Mouse (Mus musculus): ENCODE data around the gene Btbd7. TPM values are rescaled to one million over a fixed set of nuclear protein-coding genes. Genes with fewer than 3 reads are reported as not detected.

Gene Btbd7
- polyA plus RNA-seq, 1 experiment from 2014 or later, result 15.9 TPM

GRCm38 (mm10) chr12:102832746-102833300 is 45.4 kb downstream of the Btbd7 start:
- H3K27ac ChIP-seq, result no peak overlapping the region
- no peaks in the 10 kb centered on the region for H3K9me3 ChIP-seq
- H3K4me1 ChIP-seq (replicated peaks), result no peaks in the 10 kb centered on the region
- WGBS, result 77% methylated on average over 1 of the region's 1 CpGs
- no peaks in the 10 kb centered on the region for H3K27me3 ChIP-seq (ENCODE audit: insufficient read depth, poor library complexity, severe bottlenecking)
- no peak overlapping the region for H3K4me3 ChIP-seq
- peaks cover 24% of the 10 kb centered on the region for H3K36me3 ChIP-seq
- DNase-seq (ENCODE audit: low spot score), result no peak

- H3K27ac ChIP-seq, result no peak overlapping the region
- no peak overlapping the region for H3K4me3 ChIP-seq
- H3K27me3 ChIP-seq (ENCODE audit: insufficient read depth, poor library complexity, severe bottlenecking), result no peaks in the 10 kb centered on the region
- H3K9me3 ChIP-seq, result no peaks in the 10 kb centered on the region
- no peak for DNase-seq (ENCODE audit: low spot score)
- H3K4me1 ChIP-seq (replicated peaks), result no peaks in the 10 kb centered on the region
- 94% methylated on average over 1 of the region's 1 CpGs for WGBS
- H3K36me3 ChIP-seq, result peaks cover 19% of the 10 kb centered on the region
Measured at GRCm38 (mm10) chr12:102831888-102832287, 46.4 kb downstream of the Btbd7 start.

GRCm38 (mm10) chr12:102827119-102827518 is 51.2 kb downstream of the Btbd7 start:
- Histone ChIP-seq H3K27ac (no peak overlapping the region), H3K36me3 (peaks cover 15% of the 10 kb centered on the region), H3K4me1 (replicated peaks) (no peaks in the 10 kb centered on the region), H3K4me3 (no peak overlapping the region), H3K27me3 (ENCODE audit: insufficient read depth, poor library complexity, severe bottlenecking) (no peaks in the 10 kb centered on the region), H3K9me3 (no peaks in the 10 kb centered on the region)
- WGBS, result 91% methylated on average over 1 of the region's 1 CpGs
- DNase-seq (ENCODE audit: low spot score), result no peak

- H3K27me3 ChIP-seq (ENCODE audit: insufficient read depth, poor library complexity, severe bottlenecking), result no peaks in the 10 kb centered on the region
- DNase-seq (ENCODE audit: low spot score), result no peak
- H3K36me3 ChIP-seq, result peaks cover 15% of the 10 kb centered on the region
- H3K4me3 ChIP-seq, result no peak overlapping the region
- H3K27ac ChIP-seq, result no peak overlapping the region
- no peaks in the 10 kb centered on the region for H3K4me1 ChIP-seq (replicated peaks)
- 98% methylated on average over 1 of the region's 1 CpGs for WGBS
- no peaks in the 10 kb centered on the region for H3K9me3 ChIP-seq
Measured at GRCm38 (mm10) chr12:102826399-102826798, 51.9 kb downstream of the Btbd7 start.

GRCm38 (mm10) chr12:102814858-102815257 is 63.4 kb downstream of the Btbd7 start:
- no peaks in the 10 kb centered on the region for H3K27me3 ChIP-seq (ENCODE audit: insufficient read depth, poor library complexity, severe bottlenecking)
- no peak for DNase-seq (ENCODE audit: low spot score)
- H3K4me1 ChIP-seq (replicated peaks), result peaks cover 6% of the 10 kb centered on the region; the same call in 1 of the 2 replicates
- H3K27ac ChIP-seq, result no peak overlapping the region
- no peak overlapping the region for H3K4me3 ChIP-seq
- no peaks in the 10 kb centered on the region for H3K9me3 ChIP-seq
- WGBS, result 88% methylated on average over 1 of the region's 1 CpGs
- H3K36me3 ChIP-seq, result peaks cover 41% of the 10 kb centered on the region

- no peak for DNase-seq (ENCODE audit: low spot score)
- no peaks in the 10 kb centered on the region for H3K9me3 ChIP-seq
- no peak overlapping the region for H3K27ac ChIP-seq
- no peaks in the 10 kb centered on the region for H3K4me1 ChIP-seq (replicated peaks)
- no peaks in the 10 kb centered on the region for H3K27me3 ChIP-seq (ENCODE audit: insufficient read depth, poor library complexity, severe bottlenecking)
- WGBS, result 95% methylated on average over 2 of the region's 2 CpGs
- H3K4me3 ChIP-seq, result no peak overlapping the region
- peaks cover 56% of the 10 kb centered on the region for H3K36me3 ChIP-seq
Measured at GRCm38 (mm10) chr12:102799528-102799927, 78.7 kb downstream of the Btbd7 start.

- DNase-seq (ENCODE audit: low spot score), result no peak
- 90% methylated on average over 7 of the region's 7 CpGs for WGBS
- no peaks in the 10 kb centered on the region for H3K4me1 ChIP-seq (replicated peaks)
- no peaks in the 10 kb centered on the region for H3K27me3 ChIP-seq (ENCODE audit: insufficient read depth, poor library complexity, severe bottlenecking)
- H3K4me3 ChIP-seq, result no peak overlapping the region
- H3K36me3 ChIP-seq, result peaks cover 97% of the 10 kb centered on the region
- no peak overlapping the region for H3K27ac ChIP-seq
- H3K9me3 ChIP-seq, result no peaks in the 10 kb centered on the region
Measured at GRCm38 (mm10) chr12:102787927-102788326, 90.3 kb downstream of the Btbd7 start.

GRCm38 (mm10) chr12:102785593-102785985 is 92.7 kb downstream of the Btbd7 start:
- Histone ChIP-seq H3K27me3 (ENCODE audit: insufficient read depth, poor library complexity, severe bottlenecking) (no peaks in the 10 kb centered on the region), H3K4me1 (replicated peaks) (no peaks in the 10 kb centered on the region), H3K36me3 (peaks cover 88% of the 10 kb centered on the region), H3K9me3 (no peaks in the 10 kb centered on the region), H3K4me3 (no peak overlapping the region), H3K27ac (no peak overlapping the region)
- no peak for DNase-seq (ENCODE audit: low spot score)
- 81% methylated on average over 5 of the region's 5 CpGs for WGBS

GRCm38 (mm10) chr12:102784899-102785592 is 93.2 kb downstream of the Btbd7 start:
- WGBS, result 89% methylated on average over 19 of the region's 19 CpGs
- H3K27me3 ChIP-seq (ENCODE audit: insufficient read depth, poor library complexity, severe bottlenecking), result no peaks in the 10 kb centered on the region
- no peaks in the 10 kb centered on the region for H3K9me3 ChIP-seq
- DNase-seq (ENCODE audit: low spot score), result no peak
- peaks cover 82% of the 10 kb centered on the region for H3K36me3 ChIP-seq
- no peak overlapping the region for H3K27ac ChIP-seq
- no peaks in the 10 kb centered on the region for H3K4me1 ChIP-seq (replicated peaks)
- H3K4me3 ChIP-seq, result no peak overlapping the region

GRCm38 (mm10) chr12:102782841-102783240 is 95.4 kb downstream of the Btbd7 start:
- peaks cover 67% of the 10 kb centered on the region for H3K36me3 ChIP-seq
- no peaks in the 10 kb centered on the region for H3K27me3 ChIP-seq (ENCODE audit: insufficient read depth, poor library complexity, severe bottlenecking)
- no peaks in the 10 kb centered on the region for H3K9me3 ChIP-seq
- no peaks in the 10 kb centered on the region for H3K4me1 ChIP-seq (replicated peaks)
- no peak for DNase-seq (ENCODE audit: low spot score)
- WGBS, result 95% methylated on average over 5 of the region's 5 CpGs
- no peak overlapping the region for H3K27ac ChIP-seq
- no peak overlapping the region for H3K4me3 ChIP-seq

GRCm38 (mm10) chr12:102779452-102779851 is 98.8 kb downstream of the Btbd7 start:
- DNase-seq (ENCODE audit: low spot score), result no peak
- no peaks in the 10 kb centered on the region for H3K4me1 ChIP-seq (replicated peaks)
- H3K27ac ChIP-seq, result no peak overlapping the region
- WGBS, result 55% methylated on average over 3 of the region's 3 CpGs
- peaks cover 68% of the 10 kb centered on the region for H3K36me3 ChIP-seq
- H3K9me3 ChIP-seq, result no peaks in the 10 kb centered on the region
- no peaks in the 10 kb centered on the region for H3K27me3 ChIP-seq (ENCODE audit: insufficient read depth, poor library complexity, severe bottlenecking)
- H3K4me3 ChIP-seq, result no peak overlapping the region

- H3K27ac ChIP-seq, result no peak overlapping the region
- no peaks in the 10 kb centered on the region for H3K4me1 ChIP-seq (replicated peaks)
- H3K4me3 ChIP-seq, result no peak overlapping the region
- peaks cover 69% of the 10 kb centered on the region for H3K36me3 ChIP-seq
- WGBS, result 90% methylated on average over 5 of the region's 5 CpGs
- no peaks in the 10 kb centered on the region for H3K27me3 ChIP-seq (ENCODE audit: insufficient read depth, poor library complexity, severe bottlenecking)
- DNase-seq (ENCODE audit: low spot score), result no peak
- H3K9me3 ChIP-seq, result no peaks in the 10 kb centered on the region
Measured at GRCm38 (mm10) chr12:102778151-102778550, 100.1 kb downstream of the Btbd7 start.

GRCm38 (mm10) chr12:102776035-102776434 is 102.2 kb downstream of the Btbd7 start:
- Histone ChIP-seq H3K4me1 (replicated peaks) (no peaks in the 10 kb centered on the region), H3K27ac (no peak overlapping the region), H3K27me3 (ENCODE audit: insufficient read depth, poor library complexity, severe bottlenecking) (no peaks in the 10 kb centered on the region), H3K36me3 (peaks cover 76% of the 10 kb centered on the region), H3K4me3 (no peak overlapping the region), H3K9me3 (peaks cover 7% of the 10 kb centered on the region; the same call in 1 of the 2 replicates)
- DNase-seq (ENCODE audit: low spot score), result no peak
- 92% methylated on average over 14 of the region's 14 CpGs for WGBS

Measured in hindbrain, embryonic 10.5 days (tissue).